Mouse (Mus musculus) forebrain, embryonic 15.5 days (tissue): ENCODE data around the gene Kpna7. TPM values are rescaled to one million over a fixed set of nuclear protein-coding genes. Genes with fewer than 3 reads are reported as not detected.
"Not testable (repeated sequence)": the region's sequence is repeated elsewhere in the genome, so short reads cannot be mapped to it uniquely, and the experiment has no call there.

Experiments used
- ATAC-seq: fragments of 200-750 bp; cut with Nextera tagmentation; replicated peaks from 2 replicates; pipeline ENCODE4 v1.8.0; 2017; ENCODE audit warnings: mild to moderate bottlenecking, moderate TSS enrichment, moderate library complexity
- H3K27ac ChIP-seq: fragments of 300-500 bp; sonication (generic); replicated peaks from 2 replicates; pipeline ENCODE4 v1.5.1; 2015; ENCODE audit warnings: mild to moderate bottlenecking, inconsistent platforms
- H3K27me3 ChIP-seq: fragments of 300-500 bp; sonication (generic); 2 replicates; pipeline ENCODE4 v1.6.1; 2015; ENCODE audit warnings: inconsistent platforms
- H3K36me3 ChIP-seq: fragments of 300-500 bp; sonication (generic); 2 replicates; pipeline ENCODE4 v1.6.1; 2015; ENCODE audit warnings: mild to moderate bottlenecking, inconsistent platforms
- H3K4me1 ChIP-seq: fragments of 300-500 bp; sonication (generic); 2 replicates; pipeline ENCODE4 v1.6.1; 2015; ENCODE audit warnings: inconsistent platforms
- H3K4me2 ChIP-seq: fragments of 300-500 bp; sonication (generic); replicated peaks from 2 replicates; pipeline ENCODE4 v1.6.1; 2015; ENCODE audit warnings: mild to moderate bottlenecking, inconsistent platforms
- H3K4me3 ChIP-seq: fragments of 300-500 bp; sonication (generic); 2 replicates; pipeline ENCODE4 v1.5.1; 2015; ENCODE audit warnings: mild to moderate bottlenecking, inconsistent platforms
- H3K9ac ChIP-seq: fragments of 300-500 bp; sonication (generic); replicated peaks from 2 replicates; pipeline ENCODE4 v1.6.1; 2015; ENCODE audit warnings: mild to moderate bottlenecking, inconsistent platforms
- H3K9me3 ChIP-seq: fragments of 300-500 bp; sonication (generic); 2 replicates; pipeline ENCODE4 v1.6.1; 2016; ENCODE audit warnings: inconsistent platforms
- WGBS: fragments of 180-500 bp; shearing (Covaris S2); methylation state at CpG from one replicate; pipeline ENCODE4 v1.1.7; 2015; ENCODE audit warnings: mixed read lengths; 5-methylcytosine and 5-hydroxymethylcytosine counted together
- polyA plus RNA-seq: library from polyadenylated mRNA; unstranded; fragments of >200 nt; fragmentation: Nextera tagmentation; extraction: Ambion mirVana; gene quantifications from 2 replicates; pipeline ENCODE4 v1.2.1, GENCODE M21; 2015

Kpna7 gene
- polyA plus RNA-seq, 1 experiment from 2014 or later, result not detected

- H3K36me3 ChIP-seq, result no peaks in the 10 kb centered on the region
- H3K4me1 ChIP-seq, result peaks cover 11% of the 10 kb centered on the region
- ATAC-seq, result no peak
- no peak overlapping the region for H3K27ac ChIP-seq
- H3K9me3 ChIP-seq, result no peaks in the 10 kb centered on the region
- H3K9ac ChIP-seq, result no peak overlapping the region
- no peak overlapping the region for H3K4me2 ChIP-seq
- 46% methylated on average over 10 of the region's 10 CpGs for WGBS
- H3K4me3 ChIP-seq, result no peak overlapping the region
- H3K27me3 ChIP-seq, result 0 out of 2 replicates have a peak, but pooled peaks cover 5% of the 10 kb centered on the region
Measured at GRCm38 (mm10) chr5:145116916-145117315, 33.1 kb upstream of the Kpna7 start.

- Histone ChIP-seq H3K4me1 (peaks cover 11% of the 10 kb centered on the region), H3K36me3 (peaks cover 3% of the 10 kb centered on the region; the same call in 1 of the 2 replicates), H3K9me3 (no peaks in the 10 kb centered on the region), H3K9ac (no peak overlapping the region), H3K27me3 (0 out of 2 replicates have a peak, but pooled peaks cover 5% of the 10 kb centered on the region), H3K4me2 (no peak overlapping the region), H3K27ac (no peak overlapping the region), H3K4me3 (no peak overlapping the region)
- WGBS, result 64% methylated on average over 4 of the region's 4 CpGs
- ATAC-seq, result no peak
Measured at GRCm38 (mm10) chr5:145116316-145116715, 32.5 kb upstream of the Kpna7 start.

- Histone ChIP-seq H3K4me2 (no peak overlapping the region), H3K27ac (no peak overlapping the region), H3K9ac (no peak overlapping the region), H3K9me3 (no peaks in the 10 kb centered on the region), H3K4me3 (no peak overlapping the region), H3K4me1 (peaks cover 11% of the 10 kb centered on the region), H3K27me3 (0 out of 2 replicates have a peak, but pooled peaks cover 5% of the 10 kb centered on the region), H3K36me3 (peaks cover 8% of the 10 kb centered on the region)
- 91% methylated on average over 5 of the region's 5 CpGs for WGBS
- ATAC-seq, result no peak
Measured at GRCm38 (mm10) chr5:145115736-145116135, 31.9 kb upstream of the Kpna7 start.

- Histone ChIP-seq H3K4me1 (peaks cover 11% of the 10 kb centered on the region), H3K9ac (peak overlapping the region; percentile 42), H3K36me3 (peaks cover 17% of the 10 kb centered on the region), H3K27me3 (0 out of 2 replicates have a peak, but pooled peaks cover 5% of the 10 kb centered on the region), H3K9me3 (no peaks in the 10 kb centered on the region), H3K4me2 (peak overlapping the region; percentile 53), H3K4me3 (peak overlapping the region; percentile 44), H3K27ac (no peak overlapping the region)
- WGBS, result 15% methylated on average over 40 of the region's 40 CpGs
- peak; percentile 30; the same call in 1 of the 2 replicates for ATAC-seq
Measured at GRCm38 (mm10) chr5:145114606-145115473, 31.0 kb upstream of the Kpna7 start.

GRCm38 (mm10) chr5:145114071-145114605, 30.3 kb upstream of the Kpna7 start, which contains the start of gene Arpc1b:
TSS of gene Arpc1b (plus strand) at chr5:145114215.
- ATAC-seq, result peak; percentile 39; the same call in 1 of the 2 replicates
- H3K36me3 ChIP-seq, result peaks cover 23% of the 10 kb centered on the region
- 0 out of 2 replicates have a peak, but pooled peaks cover 5% of the 10 kb centered on the region for H3K27me3 ChIP-seq
- H3K9ac ChIP-seq, result peak within 1 kb of the TSS; percentile 42
- peak within 1 kb of the TSS; percentile 53 for H3K4me2 ChIP-seq
- peak within 1 kb of the TSS; percentile 44 for H3K4me3 ChIP-seq
- no peak within 1 kb of the TSS for H3K27ac ChIP-seq
- peaks cover 11% of the 10 kb centered on the region for H3K4me1 ChIP-seq
- no peaks in the 10 kb centered on the region for H3K9me3 ChIP-seq
- under 1% methylated on average over 39 of the region's 53 CpGs for WGBS

GRCm38 (mm10) chr5:145113416-145113815, 29.6 kb upstream of the Kpna7 start:
- ATAC-seq, result no peak
- Histone ChIP-seq H3K4me2 (peak overlapping the region; percentile 53), H3K9ac (no peak overlapping the region), H3K36me3 (peaks cover 29% of the 10 kb centered on the region), H3K4me3 (no peak overlapping the region), H3K9me3 (no peaks in the 10 kb centered on the region), H3K4me1 (peaks cover 11% of the 10 kb centered on the region), H3K27me3 (0 out of 2 replicates have a peak, but pooled peaks cover 5% of the 10 kb centered on the region), H3K27ac (no peak overlapping the region)
- 41% methylated on average over 2 of the region's 2 CpGs for WGBS

- H3K27me3 ChIP-seq, result 0 out of 2 replicates have a peak, but pooled peaks cover 5% of the 10 kb centered on the region
- WGBS, result 86% methylated on average over 8 of the region's 8 CpGs
- no peaks in the 10 kb centered on the region for H3K9me3 ChIP-seq
- H3K9ac ChIP-seq, result no peak overlapping the region
- ATAC-seq, result no peak
- no peak overlapping the region for H3K4me3 ChIP-seq
- H3K4me2 ChIP-seq, result no peak overlapping the region
- peaks cover 11% of the 10 kb centered on the region for H3K4me1 ChIP-seq
- H3K36me3 ChIP-seq, result peaks cover 37% of the 10 kb centered on the region
- H3K27ac ChIP-seq, result no peak overlapping the region
Measured at GRCm38 (mm10) chr5:145112566-145112965, 28.7 kb upstream of the Kpna7 start.

GRCm38 (mm10) chr5:145110401-145110800, 26.6 kb upstream of the Kpna7 start:
- no peak overlapping the region for H3K27ac ChIP-seq
- no peak for ATAC-seq
- no peak overlapping the region for H3K4me2 ChIP-seq
- H3K36me3 ChIP-seq, result peaks cover 57% of the 10 kb centered on the region
- WGBS, result 92% methylated on average over 6 of the region's 6 CpGs
- no peak overlapping the region for H3K4me3 ChIP-seq
- H3K27me3 ChIP-seq, result 0 out of 2 replicates have a peak, but pooled peaks cover 5% of the 10 kb centered on the region
- no peaks in the 10 kb centered on the region for H3K9me3 ChIP-seq
- H3K4me1 ChIP-seq, result peaks cover 11% of the 10 kb centered on the region
- H3K9ac ChIP-seq, result no peak overlapping the region

GRCm38 (mm10) chr5:145105694-145106275, 22.0 kb upstream of the Kpna7 start:
- ATAC-seq, result no peak
- H3K27ac ChIP-seq, result no peak overlapping the region
- H3K4me1 ChIP-seq, result no peaks in the 10 kb centered on the region
- H3K9me3 ChIP-seq, result no peaks in the 10 kb centered on the region
- H3K4me3 ChIP-seq, result no peak overlapping the region
- H3K36me3 ChIP-seq, result peaks cover 92% of the 10 kb centered on the region
- H3K27me3 ChIP-seq, result no peaks in the 10 kb centered on the region
- H3K9ac ChIP-seq, result no peak overlapping the region
- WGBS, result 90% methylated on average over 9 of the region's 9 CpGs
- H3K4me2 ChIP-seq, result no peak overlapping the region

GRCm38 (mm10) chr5:145104328-145104727, 20.5 kb upstream of the Kpna7 start:
- Histone ChIP-seq H3K4me2 (no peak overlapping the region), H3K4me1 (no peaks in the 10 kb centered on the region), H3K9me3 (no peaks in the 10 kb centered on the region), H3K4me3 (no peak overlapping the region), H3K27me3 (no peaks in the 10 kb centered on the region), H3K36me3 (peaks cover 92% of the 10 kb centered on the region), H3K9ac (no peak overlapping the region), H3K27ac (no peak overlapping the region)
- 85% methylated on average over 9 of the region's 9 CpGs for WGBS
- no peak for ATAC-seq

- ATAC-seq, result no peak
- no peak overlapping the region for H3K27ac ChIP-seq
- no peak overlapping the region for H3K4me2 ChIP-seq
- no peaks in the 10 kb centered on the region for H3K9me3 ChIP-seq
- no peaks in the 10 kb centered on the region for H3K4me1 ChIP-seq
- H3K9ac ChIP-seq, result no peak overlapping the region
- no peak overlapping the region for H3K4me3 ChIP-seq
- 94% methylated on average over 4 of the region's 4 CpGs for WGBS
- H3K27me3 ChIP-seq, result no peaks in the 10 kb centered on the region
- H3K36me3 ChIP-seq, result peaks cover 93% of the 10 kb centered on the region
Measured at GRCm38 (mm10) chr5:145102706-145103105, 18.9 kb upstream of the Kpna7 start.

- H3K4me3 ChIP-seq, H3K9me3 ChIP-seq, H3K4me1 ChIP-seq, H3K27ac ChIP-seq, H3K4me2 ChIP-seq, H3K9ac ChIP-seq, H3K27me3 ChIP-seq, ATAC-seq: not testable (repeated sequence)
- peaks cover 95% of the 10 kb centered on the region for H3K36me3 ChIP-seq
- WGBS, result 97% methylated on average over 11 of the region's 11 CpGs
Measured at GRCm38 (mm10) chr5:145101451-145101850, 17.6 kb upstream of the Kpna7 start.
